Mouse (Mus musculus): ENCODE results near the gene Ogg1.

The Ogg1 gene

DNA sequence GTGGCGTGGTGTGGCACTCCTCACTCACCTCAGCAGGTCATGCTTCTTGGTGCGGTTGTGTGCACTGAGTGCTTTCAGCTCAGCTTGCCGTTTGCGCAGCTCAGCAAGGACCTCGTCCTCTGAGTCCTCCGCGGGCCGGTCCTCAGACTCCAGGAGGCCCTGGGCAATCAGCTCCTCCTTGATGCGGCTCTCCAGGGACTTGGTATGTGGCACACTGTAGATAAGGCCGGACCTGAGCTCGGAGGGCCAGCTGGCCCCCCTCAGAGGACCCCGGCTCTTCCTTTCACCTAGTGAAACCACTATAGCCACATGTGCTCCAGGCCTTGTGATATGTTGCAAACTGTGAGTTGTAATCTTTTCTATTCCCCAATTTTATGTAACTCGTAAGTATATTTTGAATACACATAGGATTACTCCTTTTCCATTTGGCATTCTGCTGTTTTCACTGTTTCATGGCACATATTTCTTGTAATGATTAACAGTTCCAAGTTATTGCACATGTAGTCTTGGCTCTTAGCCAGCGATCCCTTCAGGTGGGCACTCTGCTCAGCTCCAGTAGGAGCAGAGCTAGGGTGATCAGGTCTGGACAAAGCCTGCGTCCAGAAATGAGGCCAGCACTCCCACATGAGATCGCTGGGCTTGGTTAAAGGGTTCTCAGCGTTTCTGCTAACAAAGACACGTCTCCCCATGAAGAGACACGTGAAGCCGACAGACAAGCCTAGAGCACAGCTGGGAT, 43.6 kb downstream of the Ogg1 start:
- no peak for DNase-seq (ENCODE audit: low spot score)

DNA sequence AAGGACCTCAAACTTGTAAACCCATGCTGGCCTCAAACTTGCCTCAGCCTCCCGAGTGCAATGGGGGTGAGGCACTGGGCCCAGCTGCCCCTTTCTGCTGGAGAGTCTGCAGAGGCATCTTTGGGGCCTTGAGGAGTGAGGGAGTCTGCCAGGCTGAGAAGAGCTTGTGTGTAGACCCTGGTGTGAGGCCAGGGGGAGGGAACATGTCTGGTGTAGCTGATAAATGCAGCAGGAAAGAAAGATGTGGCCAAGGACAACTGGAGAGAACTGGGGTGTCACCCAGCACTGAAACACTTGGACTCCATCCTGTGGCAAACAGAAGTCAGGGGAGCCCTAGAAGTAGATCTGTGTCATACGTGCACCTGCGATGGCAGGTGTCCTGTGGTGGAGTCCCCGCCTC, 46.7 kb downstream of the Ogg1 start:
- DNase-seq (ENCODE audit: low spot score) = no peak

DNA sequence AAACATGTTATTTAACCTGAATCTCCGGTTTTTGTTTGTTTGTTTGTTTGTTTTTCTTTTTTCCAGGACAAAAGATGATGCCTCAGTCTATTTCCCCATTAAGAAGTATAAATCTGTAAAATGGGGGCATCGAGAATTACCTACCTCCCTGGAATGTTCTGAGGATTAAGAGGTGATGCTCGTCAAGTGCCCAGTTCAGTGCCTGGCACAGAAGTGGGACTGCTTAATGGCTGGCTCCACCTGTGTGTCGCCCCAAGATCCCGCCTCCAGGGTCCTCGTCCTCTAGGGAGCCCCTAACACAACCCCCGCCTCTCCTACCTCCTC, 50.4 kb downstream of the Ogg1 start:
- no peak for DNase-seq (ENCODE audit: low spot score)

DNA sequence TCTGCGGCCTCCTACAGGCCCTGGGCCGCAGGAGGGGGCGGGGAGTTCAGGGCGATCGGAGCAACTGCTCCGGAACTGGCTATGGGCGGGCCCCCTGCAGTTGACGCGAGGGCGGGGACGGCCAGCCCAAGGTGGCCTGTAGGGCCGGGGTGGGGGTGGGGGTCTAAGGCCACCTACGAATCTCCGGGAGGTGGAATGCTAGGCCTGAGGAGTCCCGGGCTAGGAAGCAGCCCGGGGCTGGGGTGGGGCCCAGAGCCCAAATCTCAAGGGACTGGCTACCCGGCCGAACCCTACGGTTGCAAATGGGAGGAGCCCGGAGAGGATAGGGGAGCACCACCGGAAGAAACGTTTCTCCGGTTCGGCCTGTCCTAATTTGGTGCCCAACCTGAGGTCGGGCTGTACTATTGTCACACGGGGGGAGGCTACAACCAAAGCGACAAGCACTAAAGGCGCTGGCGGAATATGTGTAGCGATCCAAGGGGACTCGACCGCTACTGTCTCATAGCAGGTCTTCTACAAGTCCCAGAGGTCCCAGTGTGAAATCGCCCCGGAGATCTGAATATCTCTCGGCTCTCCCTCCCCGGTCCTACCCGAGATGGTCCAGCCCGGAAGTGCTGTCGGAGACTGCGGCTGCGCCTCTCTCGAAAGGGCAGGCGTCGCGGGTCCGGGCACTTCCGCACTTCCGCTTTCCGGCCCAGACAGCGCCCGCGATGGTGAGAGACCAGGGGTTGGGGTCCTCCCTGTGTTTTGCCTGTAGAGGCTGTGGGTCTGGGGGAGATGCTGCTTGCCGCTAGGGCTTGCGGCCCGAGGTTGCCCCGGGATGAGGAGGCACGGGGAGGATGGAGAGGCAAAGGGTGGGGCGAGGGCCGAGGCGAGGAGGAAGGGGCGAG, 51.0 kb downstream of the Ogg1 start, which contains the start of the genes Tada3 and Arpc4:
Gene Tada3, minus strand, starts transcription at position 388 of the 890 bp plus-strand sequence.
Gene Arpc4, plus strand, starts transcription at position 620 of the 890 bp plus-strand sequence.
- DNase-seq (ENCODE audit: low spot score) = peak; percentile 90

DNA sequence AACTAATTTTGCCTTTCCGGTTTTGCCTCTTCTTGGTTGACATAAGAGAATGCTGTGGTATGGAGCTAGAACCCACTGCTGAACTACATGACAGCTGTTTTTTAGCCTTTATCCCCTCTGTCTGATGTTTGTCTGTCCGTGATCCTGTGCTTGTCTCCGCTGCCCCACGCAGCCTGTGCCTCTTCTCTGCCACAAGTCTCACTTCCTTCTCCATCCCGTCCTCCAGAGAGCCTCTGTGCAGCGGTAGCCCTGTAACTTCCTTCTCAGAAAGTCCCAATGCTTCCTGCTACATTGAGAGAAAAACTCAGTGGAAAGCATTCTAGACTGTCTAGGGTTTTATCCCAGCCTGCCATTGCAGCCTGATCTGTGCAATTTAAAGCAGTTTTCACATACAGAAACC, 52.5 kb downstream of the Ogg1 start:
- DNase-seq (ENCODE audit: low spot score) = no peak

DNA sequence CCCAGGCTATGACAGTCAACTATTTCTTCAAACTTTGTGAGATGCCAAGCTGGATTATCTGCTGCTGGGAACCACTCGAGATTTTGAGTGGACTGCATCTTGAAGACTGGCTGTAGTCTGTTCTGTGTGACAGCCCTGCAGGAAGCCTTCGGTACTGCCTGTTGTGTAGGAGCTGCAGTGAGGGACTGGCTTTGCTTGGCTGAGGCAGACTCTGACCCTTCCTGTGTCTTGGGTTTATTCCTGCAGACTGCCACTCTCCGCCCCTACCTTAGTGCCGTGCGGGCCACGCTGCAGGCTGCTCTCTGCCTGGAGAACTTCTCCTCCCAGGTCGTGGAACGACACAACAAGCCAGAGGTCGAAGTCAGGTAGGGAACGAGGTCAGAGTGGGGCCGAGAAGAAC, 53.7 kb downstream of the Ogg1 start:
- no peak for DNase-seq (ENCODE audit: low spot score)

DNA sequence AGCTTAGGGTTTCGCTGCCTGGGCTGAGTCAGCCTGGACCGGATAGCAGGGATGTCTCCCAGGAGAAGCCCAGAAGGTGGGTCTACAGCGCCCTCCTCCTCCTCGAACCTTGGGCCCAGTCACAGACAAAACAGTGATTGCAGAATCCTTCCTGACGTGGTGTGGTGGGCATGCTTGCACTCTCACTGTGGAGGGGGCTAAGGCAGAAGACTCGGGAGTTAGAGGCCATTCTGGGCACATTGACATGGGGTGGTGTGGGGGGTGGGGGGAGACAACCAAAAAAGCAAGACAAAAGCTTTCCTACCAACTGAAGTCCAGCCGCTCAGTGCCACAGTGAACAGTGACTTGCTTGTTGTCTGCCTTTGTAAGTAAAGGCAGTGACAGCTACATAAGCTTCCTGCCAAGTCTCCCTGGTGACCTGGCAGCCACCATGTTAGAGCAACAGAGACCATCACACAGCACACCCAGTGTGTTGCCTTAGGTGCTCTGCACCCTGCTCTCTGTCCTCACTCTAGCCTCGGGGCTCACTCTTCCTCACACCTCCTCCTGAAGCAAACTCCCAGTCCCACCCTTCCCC, 57.7 kb downstream of the Ogg1 start:
- DNase-seq (ENCODE audit: low spot score) = no peak

All from T-cell, adult 2 months (primary cell).